Mouse (Mus musculus) cortical plate, adult 2 months (tissue): ENCODE results near the gene Psma3.

ENCODE experiments used
- CTCF ChIP-seq: fragments of 200-500 bp; IDR thresholded peaks from 2 replicates; pipeline ENCODE4 v1.5.1; 2011; ENCODE audit warnings: mild to moderate bottlenecking, control low read depth, low read length; ENCODE audit not compliant: insufficient read depth; ENCODE audit errors: extremely low read depth
- POLR2A ChIP-seq: fragments of 200-500 bp; IDR thresholded peaks from 2 replicates; pipeline ENCODE4 v1.6.1; 2011; ENCODE audit warnings: mild to moderate bottlenecking, low read length, control low read depth; ENCODE audit not compliant: insufficient read depth; ENCODE audit errors: extremely low read depth

GRCm38 (mm10) chr12:71042451-71042850 lies 68.0 kb downstream of the Psma3 start:
- no peak for TF ChIP-seq POLR2A
- TF ChIP-seq CTCF = no peak
